Mouse (Mus musculus): Measurements from ENCODE around the gene Fam71b. TPM values are rescaled to one million over a fixed set of nuclear protein-coding genes. Genes with fewer than 3 reads are reported as not detected.

The Fam71b gene
- not detected for total RNA-seq (2021)
- long read RNA-seq, experiment 1 = 0 reads
- long read RNA-seq, experiment 2 = 0 reads

DNA sequence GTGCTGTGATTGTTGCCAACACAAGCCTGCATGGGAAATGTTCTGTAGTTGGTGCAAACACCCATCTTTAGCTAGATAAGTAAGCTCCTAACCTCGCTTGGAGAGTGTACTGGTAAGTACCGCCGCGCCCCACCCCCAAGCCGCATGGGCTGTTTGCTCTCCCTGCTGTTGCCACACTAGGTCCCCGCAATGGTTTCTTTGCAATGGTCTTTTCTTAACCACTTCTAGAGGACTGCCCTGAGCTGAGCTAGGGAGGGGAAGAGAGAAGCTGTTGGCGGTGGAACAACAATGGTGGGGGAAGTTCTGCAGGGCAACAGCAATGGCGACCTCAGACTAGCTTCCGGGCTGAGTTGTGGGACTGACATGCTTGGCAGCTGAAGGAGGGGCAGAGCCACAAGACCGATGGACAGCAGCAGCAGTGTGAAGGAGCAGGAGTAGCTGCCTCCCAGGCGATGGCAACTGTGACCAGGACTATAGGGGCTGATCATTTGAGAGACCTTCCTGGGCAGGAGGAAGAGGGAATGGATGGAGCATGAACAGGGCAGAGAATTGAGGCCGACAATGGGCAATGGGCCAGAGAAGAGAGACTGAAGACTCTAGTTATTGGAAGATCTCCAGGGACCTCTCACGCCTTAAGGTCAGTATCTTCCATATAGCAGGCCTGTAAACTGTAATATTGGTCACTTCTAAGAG, at the start of gene Fam71b:
Gene Fam71b (plus strand): TSS at position 393 of the 693 bp plus-strand sequence.
- DNase-seq (ENCODE audit: low spot score in 2 of 2) = no peak

DNA sequence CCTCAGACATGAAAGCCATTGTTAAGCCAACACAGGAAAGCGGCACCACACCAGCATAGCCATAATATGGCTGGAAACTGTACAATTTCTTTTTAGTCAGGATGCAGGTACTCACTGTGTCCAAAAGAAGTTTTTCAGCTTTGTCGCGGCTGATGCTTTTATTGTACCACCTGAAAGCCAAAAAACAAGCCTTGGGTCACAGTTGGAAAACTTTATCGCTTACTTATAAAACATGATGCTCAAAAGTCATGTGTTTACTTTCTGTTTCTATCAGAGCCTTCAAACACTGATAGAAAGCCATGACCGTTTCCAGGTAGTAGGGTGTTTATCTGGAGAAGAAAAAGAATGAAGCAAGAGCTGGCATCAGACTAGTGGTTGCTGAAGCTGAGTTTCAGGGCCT, 48.6 kb upstream of the Fam71b start:
- DNase-seq (ENCODE audit: low spot score in 2 of 2) = no peak

DNA sequence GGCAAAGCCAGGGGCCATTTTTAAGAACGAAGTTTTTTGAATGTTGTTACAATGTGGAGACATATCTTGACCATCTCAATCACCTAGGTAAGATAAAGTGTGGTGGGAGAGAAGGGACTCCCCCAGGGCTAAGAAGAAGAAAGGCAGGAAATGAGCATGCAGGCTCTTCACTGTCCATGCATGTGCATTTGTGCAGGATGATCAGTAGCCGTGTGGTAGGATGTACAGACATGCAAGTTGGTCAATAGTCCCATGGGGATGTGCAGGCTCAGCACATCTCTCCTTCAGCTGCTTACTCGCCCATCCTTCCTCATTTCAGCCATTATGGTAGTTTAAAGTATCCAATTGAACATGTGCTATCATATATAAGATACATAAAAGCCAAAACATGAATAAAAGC, 47.9 kb upstream of the Fam71b start:
- DNase-seq (ENCODE audit: low spot score in 2 of 2) = no peak

DNA sequence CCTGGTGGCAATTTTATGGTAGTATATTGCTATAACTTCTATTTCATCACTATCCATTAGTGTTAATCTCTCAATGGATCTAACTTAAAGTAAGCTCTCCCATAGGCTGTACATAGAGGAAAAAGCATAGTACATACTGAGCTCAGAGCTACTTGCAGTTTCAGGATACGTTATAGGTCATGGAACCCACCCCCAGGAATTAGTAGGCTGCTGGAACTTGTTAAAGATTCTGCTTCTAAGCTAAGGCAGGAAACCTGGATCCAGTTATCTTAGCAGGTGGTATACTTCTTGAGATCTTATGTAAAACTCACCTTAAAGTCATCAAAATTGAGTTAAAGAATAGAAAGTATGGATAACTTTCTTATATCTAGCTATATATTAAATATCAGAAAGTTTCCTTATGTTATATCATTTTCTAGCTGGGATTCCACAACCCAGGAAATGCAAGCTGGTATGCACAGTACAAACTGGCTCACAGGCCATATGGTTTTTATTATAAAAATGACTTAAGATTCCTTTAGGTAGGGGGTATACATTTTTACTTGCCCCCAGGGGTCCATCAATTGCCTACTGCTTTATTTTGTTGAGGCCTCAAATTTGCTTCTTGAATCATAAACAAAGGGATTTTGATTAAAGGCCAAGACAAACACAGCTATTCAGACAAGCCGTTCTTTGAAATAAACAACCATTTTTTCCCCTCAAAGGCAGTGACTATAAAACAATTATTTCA, 46.5 kb upstream of the Fam71b start:
- no peak for DNase-seq (ENCODE audit: low spot score in 2 of 2)

DNA sequence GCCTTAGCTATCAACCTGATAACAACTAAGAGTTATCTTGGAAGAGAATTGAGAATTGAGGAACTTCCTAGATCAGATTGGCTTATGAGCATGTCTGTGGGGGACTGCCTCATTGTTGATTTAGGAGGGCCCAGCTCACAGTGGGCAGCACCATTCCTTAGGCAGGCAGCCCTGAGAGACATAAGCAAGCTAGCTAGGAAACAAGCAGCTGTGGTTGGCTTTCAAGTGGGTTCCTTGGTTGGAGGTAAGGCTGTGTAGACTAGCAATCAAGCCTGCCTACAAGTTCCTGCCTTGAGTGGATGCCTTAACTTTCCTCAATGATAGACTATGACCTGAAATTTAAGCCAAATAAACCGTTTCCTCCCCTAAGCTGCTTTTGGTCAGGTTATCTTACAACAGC, 38.0 kb upstream of the Fam71b start:
- no peak for DNase-seq (ENCODE audit: low spot score in 2 of 2)

DNA sequence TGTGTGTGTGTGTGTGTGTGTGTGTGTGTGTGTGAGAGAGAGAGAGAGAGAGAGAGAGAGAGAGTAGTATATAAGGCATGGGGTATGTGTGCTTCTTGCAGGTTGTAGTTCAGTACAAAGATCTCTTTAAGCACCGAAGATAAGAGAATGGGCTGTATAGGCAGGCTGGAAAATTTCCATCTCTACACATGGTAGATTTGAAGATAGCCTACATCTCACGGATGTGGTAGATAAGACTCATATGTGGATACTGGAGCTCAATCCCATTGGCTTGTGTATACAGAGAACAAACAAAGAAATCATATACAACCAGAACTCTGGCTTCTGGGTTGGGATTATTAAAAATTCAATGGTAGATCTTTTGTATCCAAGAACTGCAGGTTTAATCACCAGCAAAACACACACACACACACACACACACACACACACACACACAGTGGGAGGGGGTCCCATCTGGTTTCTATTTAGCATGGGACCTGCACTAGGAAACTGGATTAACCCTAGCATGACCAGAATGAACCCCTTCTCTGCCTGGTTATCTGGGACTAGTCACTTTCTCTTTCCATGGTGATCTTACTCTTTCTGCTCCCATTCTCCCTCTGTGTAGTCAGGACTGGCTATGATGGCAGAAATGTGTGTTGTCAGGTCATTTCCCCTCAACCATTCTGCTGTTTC, 35.2 kb upstream of the Fam71b start:
- DNase-seq (ENCODE audit: low spot score in 2 of 2) = no peak

DNA sequence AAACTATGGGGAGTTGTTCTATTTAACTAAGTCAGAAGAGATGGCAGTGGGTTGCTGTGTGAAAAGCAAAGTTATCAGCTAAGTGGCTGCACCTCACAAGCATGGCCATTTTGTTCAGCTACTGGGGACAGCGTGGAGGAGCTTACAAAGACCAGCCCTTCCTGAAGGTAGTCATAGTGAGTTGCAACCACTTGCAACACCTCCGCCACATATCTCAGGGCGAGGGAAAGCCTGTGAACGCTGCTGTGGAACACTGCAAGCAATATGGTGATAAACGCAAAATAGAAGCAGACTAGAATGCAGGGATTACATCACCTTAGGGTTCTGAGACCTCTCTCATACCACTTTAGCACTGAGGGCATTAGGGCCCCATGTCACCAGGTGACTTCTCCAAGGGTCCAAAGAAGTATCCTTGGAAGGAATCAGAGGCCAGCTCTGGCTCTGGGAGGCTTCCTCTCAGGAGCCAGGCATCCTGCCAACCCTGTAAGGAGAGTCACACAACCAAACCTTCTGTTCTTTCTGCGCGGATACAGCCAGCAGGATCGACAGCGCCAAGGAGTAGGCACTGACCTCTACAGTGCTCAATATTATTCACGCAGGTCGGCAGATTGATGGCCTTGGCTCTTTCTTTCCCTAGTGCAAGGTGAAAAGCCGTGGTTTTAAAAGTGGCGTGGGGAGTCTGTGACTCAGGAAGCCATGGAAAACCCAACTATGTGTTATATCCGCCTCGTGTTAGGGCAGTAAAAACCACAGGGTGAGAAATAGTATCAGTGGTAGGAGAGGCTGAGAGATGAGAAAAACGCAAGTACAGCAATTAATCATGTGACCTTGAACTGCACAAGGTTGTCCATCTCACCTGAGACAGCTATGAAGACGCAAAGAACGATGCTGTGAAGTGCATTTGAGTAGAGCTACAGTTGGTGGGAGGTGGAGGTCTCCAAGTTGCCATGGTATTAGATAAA, 34.0 kb upstream of the Fam71b start:
- DNase-seq (ENCODE audit: low spot score in 2 of 2) = no peak

DNA sequence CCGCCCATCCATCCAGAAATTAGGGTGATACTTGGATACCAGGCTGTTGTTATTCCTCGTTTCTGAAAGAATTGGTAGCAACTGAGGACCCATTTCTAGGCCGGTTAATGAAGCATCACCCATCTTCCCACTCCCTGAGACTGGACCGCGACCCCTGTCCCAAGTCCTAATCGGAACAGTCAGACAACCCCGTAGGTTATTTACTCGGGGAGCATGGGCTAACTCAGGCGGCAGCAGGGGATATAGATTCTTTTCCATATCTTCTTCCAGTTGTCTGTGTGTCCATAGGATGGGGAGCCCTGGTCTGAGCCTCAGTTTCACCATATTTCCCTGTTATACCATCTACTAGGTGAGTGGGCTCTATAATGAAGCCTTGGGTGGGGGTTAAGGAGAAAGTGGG, 32.5 kb upstream of the Fam71b start:
- DNase-seq (ENCODE audit: low spot score in 2 of 2) = no peak

DNA sequence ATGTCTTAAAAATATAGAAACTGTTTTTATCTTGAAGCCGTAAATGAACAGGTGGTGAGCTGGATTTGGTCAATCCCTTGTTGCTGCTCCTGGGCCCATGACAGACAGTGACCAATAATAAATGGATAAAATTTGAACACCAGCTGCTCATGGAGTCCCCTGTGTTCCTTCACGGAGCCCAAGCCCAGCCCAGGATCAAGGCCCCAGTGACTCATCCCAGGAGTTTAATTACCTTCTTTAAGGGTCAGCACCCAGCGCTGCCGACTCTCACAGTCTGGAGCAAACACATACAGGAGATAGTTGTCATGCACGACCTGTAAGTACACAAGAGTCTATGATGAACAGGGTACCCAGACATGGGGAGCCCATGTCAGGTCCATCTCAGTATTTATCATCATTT, 30.6 kb upstream of the Fam71b start:
- no peak for DNase-seq (ENCODE audit: low spot score in 2 of 2)

DNA sequence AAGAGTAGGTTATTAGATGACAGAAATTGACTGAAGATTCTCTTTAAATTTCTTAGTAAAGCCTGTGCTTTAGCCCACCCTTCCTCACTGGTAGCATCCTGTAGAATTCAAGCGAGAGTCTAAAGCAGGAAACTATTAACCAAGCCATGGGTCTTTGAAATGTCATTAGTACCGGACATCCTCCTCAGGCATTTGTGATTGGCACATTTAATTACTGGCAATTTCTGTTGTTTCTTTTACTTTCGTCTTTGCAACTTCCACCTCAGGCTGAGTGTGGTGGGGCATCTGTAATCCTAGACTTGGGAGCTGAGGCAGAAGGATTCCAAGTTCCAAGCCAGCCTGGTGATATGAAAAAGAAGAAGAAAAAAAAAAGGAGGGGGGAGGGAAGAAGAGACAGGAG, 30.0 kb upstream of the Fam71b start:
- DNase-seq (ENCODE audit: low spot score in 2 of 2) = no peak

DNA sequence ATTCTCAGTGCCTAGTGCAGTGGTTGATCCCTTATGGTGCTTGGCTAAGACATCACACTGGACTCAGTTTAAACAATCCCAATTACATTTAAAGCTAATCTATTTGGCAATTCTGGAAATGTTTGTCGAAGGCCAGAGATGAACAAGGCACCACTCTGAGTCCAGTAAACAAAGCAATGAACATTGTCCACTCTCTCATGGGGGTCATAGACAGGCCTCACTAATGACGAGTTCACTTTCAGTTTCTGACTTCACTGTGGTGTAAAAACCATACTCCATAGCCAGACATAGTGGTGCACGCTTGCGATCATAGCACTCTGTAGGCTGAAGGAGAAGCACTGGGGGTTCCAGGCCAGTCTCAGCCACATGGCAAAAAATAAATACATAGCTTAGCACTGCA, 25.9 kb upstream of the Fam71b start:
- no peak for DNase-seq (ENCODE audit: low spot score in 2 of 2)

DNA sequence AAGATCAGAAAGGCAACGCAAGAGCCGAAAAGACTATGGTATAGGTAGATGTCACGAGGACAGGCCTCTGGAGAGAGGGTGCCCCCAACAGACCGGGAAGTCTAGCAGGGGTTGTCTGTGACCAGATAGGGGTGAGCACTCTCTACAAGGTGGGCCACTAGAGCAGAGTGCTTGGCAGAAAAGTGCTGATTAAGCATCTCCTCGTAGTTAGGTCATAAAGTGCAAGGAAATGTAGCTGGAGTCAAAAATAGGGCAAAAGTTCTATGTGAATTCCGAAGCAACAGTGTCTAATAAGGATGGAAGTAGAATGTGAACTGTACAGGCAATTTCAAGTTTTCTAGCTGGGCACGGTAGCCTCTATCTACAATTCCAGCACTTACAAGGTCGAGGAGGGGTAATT, 25.1 kb upstream of the Fam71b start:
- DNase-seq (ENCODE audit: low spot score in 2 of 2) = no peak

DNA sequence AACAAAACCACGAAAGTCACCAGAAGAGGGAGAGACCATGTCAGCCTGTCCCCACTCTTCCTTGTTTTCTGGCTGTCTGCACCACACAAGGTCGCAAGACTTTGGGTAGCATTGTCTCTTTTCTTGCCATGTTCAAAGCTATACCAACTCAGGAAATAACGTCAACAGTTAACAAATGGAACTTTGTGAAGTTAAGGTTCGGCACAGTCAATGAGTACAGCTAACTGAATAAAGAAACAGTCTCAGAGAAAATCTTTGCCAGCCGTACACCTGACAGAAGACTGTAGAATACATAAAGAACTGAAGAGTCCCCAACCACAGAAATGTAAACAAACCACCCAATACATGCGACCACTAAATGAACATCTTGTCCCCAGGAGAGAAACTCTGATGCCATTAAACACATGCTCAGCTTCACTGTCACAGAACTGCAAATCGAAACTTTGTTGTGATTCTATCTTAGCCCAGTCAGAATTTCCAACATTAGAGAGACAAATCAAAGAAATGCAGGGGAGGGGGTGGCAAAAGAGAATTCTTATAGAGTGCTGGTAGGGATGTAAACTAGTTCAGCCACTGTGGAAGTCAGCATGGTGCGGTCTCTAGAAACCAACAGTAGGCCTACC, 23.9 kb upstream of the Fam71b start:
- DNase-seq (ENCODE audit: low spot score in 2 of 2) = no peak

DNA sequence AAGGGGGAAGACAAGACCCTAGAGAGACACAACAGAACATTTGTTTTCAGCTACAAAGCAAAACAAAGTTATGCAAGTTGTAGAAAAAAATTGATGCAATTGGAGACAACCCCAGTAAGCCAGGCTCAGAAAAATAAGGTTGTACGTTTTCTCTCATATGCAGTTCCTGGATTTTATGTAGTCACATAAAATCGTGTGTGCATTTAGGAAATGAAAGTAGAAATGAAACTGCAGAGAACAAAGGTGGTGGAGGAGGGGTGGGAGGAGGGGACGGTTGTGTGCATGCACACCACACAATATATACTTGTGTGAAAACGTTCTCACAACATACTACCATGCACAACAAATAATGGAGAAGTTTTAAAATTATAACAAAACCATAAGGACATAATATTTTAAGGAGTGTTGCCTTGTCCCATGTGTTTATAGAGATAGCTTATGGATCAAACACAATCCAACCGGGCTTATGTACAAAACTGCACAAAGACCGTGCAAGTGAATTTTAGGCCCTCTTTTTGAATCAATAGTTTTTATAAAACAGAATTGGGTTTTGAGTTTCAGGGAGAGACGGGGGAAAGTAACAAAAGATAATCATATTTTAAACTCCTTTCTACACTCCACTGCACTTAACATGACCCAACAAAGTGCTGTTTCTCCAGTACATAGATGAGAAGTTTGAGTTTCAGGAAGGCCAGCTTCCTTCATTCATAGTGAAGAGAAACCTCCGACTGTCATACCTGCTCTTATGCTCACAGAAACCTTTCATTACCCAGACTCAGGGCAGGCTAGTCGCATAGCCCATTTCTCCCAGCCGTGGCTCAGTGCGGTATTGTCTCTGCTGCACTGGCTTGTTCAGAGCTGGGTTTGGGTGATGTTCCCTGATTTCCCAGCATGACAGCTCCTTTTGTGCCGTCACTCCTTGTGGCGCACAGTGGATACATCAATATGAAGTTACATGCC, 23.0 kb upstream of the Fam71b start:
- no peak for DNase-seq (ENCODE audit: low spot score in 2 of 2)

DNA sequence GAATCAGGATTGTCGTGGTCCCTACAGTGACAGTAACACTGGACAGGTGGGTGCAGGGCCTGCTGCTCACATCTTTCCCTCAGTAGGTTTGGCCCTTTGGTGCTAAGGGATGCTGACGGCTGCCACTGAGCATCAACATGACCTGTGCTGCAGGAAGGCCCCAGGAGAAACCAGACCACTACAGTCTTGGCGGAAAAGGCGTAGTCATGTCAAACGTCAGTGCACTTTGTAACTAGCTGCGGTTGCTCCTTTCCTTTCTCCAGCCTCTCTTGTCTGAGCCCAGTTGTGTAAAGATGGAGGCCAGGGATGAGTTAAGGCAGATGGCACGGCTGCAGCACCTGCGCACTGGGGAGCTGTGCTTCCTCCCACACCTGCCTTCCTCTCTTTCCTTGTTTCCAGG, 21.3 kb upstream of the Fam71b start:
- DNase-seq (ENCODE audit: low spot score in 2 of 2) = no peak

DNA sequence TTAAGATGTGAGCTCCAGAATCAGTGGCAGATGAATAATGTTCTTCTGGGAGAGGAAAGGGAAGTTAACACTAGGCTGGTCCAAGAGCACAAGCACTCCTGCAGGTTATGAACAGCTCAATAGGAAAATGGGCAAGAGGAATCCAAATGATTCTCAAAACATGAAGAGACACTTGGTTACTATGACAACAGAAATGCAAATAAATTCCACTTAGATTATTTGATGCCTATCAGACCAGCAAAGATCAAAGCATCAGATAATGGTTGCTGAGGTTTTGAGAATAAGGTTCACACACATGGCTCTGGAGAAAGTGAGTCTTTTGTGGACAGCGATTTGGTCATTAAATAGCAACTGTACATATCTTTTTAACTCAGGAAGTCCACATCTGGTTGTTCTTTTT, 19.0 kb upstream of the Fam71b start:
- no peak for DNase-seq (ENCODE audit: low spot score in 2 of 2)

DNA sequence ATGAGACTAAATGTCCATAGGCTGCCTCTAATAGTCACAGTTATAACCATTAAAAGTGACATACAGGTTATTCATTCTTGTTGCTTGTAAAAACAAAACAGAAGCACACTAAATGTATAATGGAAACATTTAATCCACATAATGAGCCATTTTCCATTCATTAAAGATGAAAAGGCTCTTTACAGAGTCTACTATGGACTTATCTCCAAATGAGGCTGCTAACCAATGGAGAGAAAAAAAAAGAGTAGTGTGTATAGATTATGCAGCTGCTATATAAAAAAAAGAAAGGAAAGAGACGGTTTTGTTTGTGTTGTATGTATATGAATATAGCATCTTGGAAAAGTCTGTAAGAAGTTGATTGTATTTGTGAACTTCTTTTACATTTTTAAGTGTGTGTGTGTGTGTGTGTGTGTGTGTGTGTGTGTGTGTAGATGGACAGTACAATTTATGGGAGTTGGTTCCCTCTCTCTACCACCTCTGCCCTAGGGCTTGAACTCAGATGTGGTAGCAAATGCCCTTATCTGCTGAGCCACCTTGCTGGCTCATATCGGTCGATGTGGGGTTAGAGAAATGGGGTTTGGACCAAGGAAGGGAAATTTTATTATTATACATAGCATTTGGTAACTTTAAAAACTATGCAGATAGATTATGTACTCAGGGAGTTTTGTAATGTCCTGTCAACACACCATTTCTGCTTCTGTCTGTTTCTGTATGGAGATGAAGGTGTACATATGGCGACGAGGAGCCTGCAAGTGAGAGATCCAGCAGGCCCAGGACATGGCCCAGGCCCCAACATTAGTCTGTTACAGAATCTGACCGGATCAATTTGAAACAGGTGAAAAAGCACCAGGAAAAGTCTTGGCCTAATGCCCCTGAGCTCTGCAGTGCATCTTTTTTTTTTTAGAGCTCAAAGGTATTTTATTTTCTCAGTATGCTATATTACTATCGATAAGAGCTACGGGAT, 18.3 kb upstream of the Fam71b start:
- DNase-seq (ENCODE audit: low spot score in 2 of 2) = no peak

DNA sequence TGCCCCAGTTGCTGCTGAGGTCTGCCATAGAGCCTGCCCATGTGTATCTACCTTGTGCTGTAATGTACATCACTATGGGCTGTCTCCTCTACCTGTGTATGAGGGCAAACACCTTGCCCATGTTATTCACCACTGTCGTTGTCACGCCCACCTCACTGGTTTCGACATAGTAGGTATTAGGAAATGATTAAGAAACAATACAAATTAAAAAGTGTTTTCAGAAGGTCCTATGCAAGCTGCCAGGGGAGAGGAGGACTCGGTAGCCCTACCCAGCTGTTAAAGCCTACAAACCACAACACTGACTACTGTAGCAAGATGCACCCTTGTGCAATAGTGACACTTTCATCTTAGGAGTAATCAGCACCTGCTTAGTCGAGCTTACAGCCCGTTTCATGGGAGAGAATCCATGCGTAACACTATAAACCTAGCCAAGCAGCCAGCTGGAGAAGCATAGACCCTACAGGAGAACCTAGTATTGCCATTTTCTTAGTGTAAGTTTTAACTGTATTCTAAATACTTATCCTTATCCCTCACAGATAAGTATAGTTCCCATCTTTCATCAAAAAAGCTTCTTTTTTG, 16.2 kb upstream of the Fam71b start:
- DNase-seq (ENCODE audit: low spot score in 2 of 2) = no peak
